Mouse (Mus musculus) C2C12 (cell line): ENCODE data around the gene Col16a1.

Experiments used
- CTCF ChIP-seq: IDR thresholded peaks from one replicate; pipeline ENCODE4 v1.5.1; 2011; ENCODE audit not compliant: control insufficient read depth, insufficient read depth, insufficient read length
- FOSL1 ChIP-seq: IDR thresholded peaks from one replicate; pipeline ENCODE4 v1.8.0; 2011; ENCODE audit warnings: mild to moderate bottlenecking, low read length; ENCODE audit not compliant: poor library complexity, insufficient read depth, severe bottlenecking
- MAX ChIP-seq: IDR thresholded peaks from one replicate; pipeline ENCODE4 v1.6.1; 2011; ENCODE audit warnings: mild to moderate bottlenecking, control low read depth
- MYOG ChIP-seq: IDR thresholded peaks from one replicate; pipeline ENCODE4 v1.6.1; 2011; ENCODE audit not compliant: control insufficient read depth, insufficient read length; ENCODE audit errors: extremely low read depth
- USF1 ChIP-seq: IDR thresholded peaks from one replicate; pipeline ENCODE4 v1.6.1; 2011; ENCODE audit warnings: low read depth, mild to moderate bottlenecking, control low read depth, moderate library complexity

- TF ChIP-seq USF1, result no peak
- TF ChIP-seq FOSL1, result no peak
- no peak for TF ChIP-seq CTCF
- TF ChIP-seq MYOG, result no peak
- no peak for TF ChIP-seq MAX
These were observed 33.9 kb downstream of the Col16a1 start for GRCm38 (mm10) chr4:130081345-130082190.
